20 mouse cellular contexts compared by ENCODE assay signal in genomic region chr4:63158192-63158591, GRCm38 (mm10). TPM values are rescaled to one million over a fixed set of nuclear protein-coding genes. Genes with fewer than 3 reads are reported as not detected.
A peak's percentile ranks its signal among the peaks of the same experiment; 100 is the strongest.
DNase-seq lines count a peak whose midpoint lies in the region; ATAC-seq and TF ChIP-seq lines count a peak whose summit lies in the region.
"Had no signal": no experiment of that assay in that cellular context is flagged by ENCODE, and none has a peak within 500 bp of the region (broad histone marks: within the 10 kb centered on the region; RNA-seq: fewer than 3 reads in every experiment).

No protein-coding gene starts in this region.

- WGBS in embryonic facial prominence, embryonic 11.5 days, result 81% methylated on average over 7 of the region's 7 CpGs
- 88% methylated on average over 7 of the region's 7 CpGs for WGBS in embryonic facial prominence, embryonic 10.5 days
- 57% methylated on average over 7 of the region's 7 CpGs for WGBS in liver, adult 2 months
- WGBS in midbrain, embryonic 15.5 days, result 92% methylated on average over 7 of the region's 7 CpGs
- 92% methylated on average over 7 of the region's 7 CpGs for WGBS in midbrain, postnatal 0 days
- WGBS in kidney, embryonic 16.5 days, result 82% methylated on average over 7 of the region's 7 CpGs

- DNase-seq in embryonic facial prominence, embryonic 11.5 days (ENCODE audit: low spot score), result no peak
- no peak for DNase-seq in embryonic facial prominence, embryonic 10.5 days (ENCODE audit: low spot score)
- DNase-seq in liver, adult 2 months (ENCODE audit: extremely low read depth, low read depth, low spot score), result peak; percentile 43
- no peak for DNase-seq in liver
- DNase-seq in midbrain, postnatal 0 days (ENCODE audit: low spot score), result no peak
- no peak for DNase-seq in T-cell, adult 2 months (ENCODE audit: low spot score)

- 0 out of 2 replicates have a peak, but pooled peaks have one; percentile 10 for ATAC-seq in embryonic facial prominence, embryonic 11.5 days (replicated peaks; ENCODE audit: insufficient number of reproducible peaks, low FRiP score, low TSS enrichment, low read depth)
- ATAC-seq in midbrain, embryonic 15.5 days (replicated peaks), result peak; percentile 18; the same call in 1 of the 2 replicates
- no peak for ATAC-seq in midbrain, postnatal 0 days (ENCODE audit: low FRiP score)
- ATAC-seq in kidney, embryonic 16.5 days (ENCODE audit: low FRiP score, low TSS enrichment), result no peak

- no peak overlapping the region for H3K9ac ChIP-seq in embryonic facial prominence, embryonic 11.5 days (replicated peaks; ENCODE audit: low read length)
- no peak overlapping the region for H3K9ac ChIP-seq in liver, adult 2 months (ENCODE audit: low read depth, low read length)
- H3K9ac ChIP-seq in midbrain, embryonic 15.5 days, result no peak overlapping the region
- H3K9ac ChIP-seq in midbrain, postnatal 0 days (replicated peaks; ENCODE audit: low read length, poor library complexity, severe bottlenecking), result no peak overlapping the region
- H3K9ac ChIP-seq in kidney, embryonic 16.5 days (replicated peaks; ENCODE audit: low read length), result no peak overlapping the region
- H3K9ac ChIP-seq: liver, embryonic 14.5 days had no signal

- H3K27ac ChIP-seq in embryonic facial prominence, embryonic 11.5 days (replicated peaks; ENCODE audit: low read depth, low read length), result no peak overlapping the region
- H3K27ac ChIP-seq in embryonic facial prominence, embryonic 10.5 days (replicated peaks), result no peak overlapping the region
- H3K27ac ChIP-seq in liver, adult 2 months (replicated peaks; ENCODE audit: insufficient read depth, low read depth, low read length), result peak overlapping the region; percentile 99
- H3K27ac ChIP-seq in midbrain, embryonic 15.5 days, result no peak overlapping the region
- H3K27ac ChIP-seq in midbrain, postnatal 0 days (ENCODE audit: low read depth, low read length), result no peak overlapping the region
- H3K27ac ChIP-seq in kidney, embryonic 16.5 days (ENCODE audit: low read length), result peak overlapping the region; percentile 17; the same call in 1 of the 2 replicates
- H3K27ac ChIP-seq: hindbrain, embryonic 10.5 days; hindbrain, postnatal 0 days; layer of hippocampus, adult 2 months; liver, embryonic 14.5 days had no signal

- TF ChIP-seq POLR2A in liver, adult 2 months (IDR thresholded peaks at IDR 0.05; ENCODE audit: extremely low read depth, insufficient read depth, low read length), result no peak

- no peak overlapping the region for H3K4me3 ChIP-seq in embryonic facial prominence, embryonic 11.5 days (ENCODE audit: low read depth, low read length)
- H3K4me3 ChIP-seq in embryonic facial prominence, embryonic 10.5 days, result no peak overlapping the region
- H3K4me3 ChIP-seq in liver, adult 2 months (ENCODE audit: insufficient read depth, low read depth, low read length), result no peak overlapping the region
- H3K4me3 ChIP-seq in midbrain, embryonic 15.5 days, result no peak overlapping the region
- H3K4me3 ChIP-seq in midbrain, postnatal 0 days (ENCODE audit: low read depth, low read length), result no peak overlapping the region
- no peak overlapping the region for H3K4me3 ChIP-seq in kidney, embryonic 16.5 days (ENCODE audit: low read length)
- H3K4me3 ChIP-seq: heart, embryonic 10.5 days; hindbrain, embryonic 10.5 days; layer of hippocampus, adult 2 months; limb, embryonic 10.5 days had no signal

- no peak overlapping the region for H3K4me2 ChIP-seq in embryonic facial prominence, embryonic 11.5 days (ENCODE audit: low read depth, low read length)
- H3K4me2 ChIP-seq in midbrain, embryonic 15.5 days, result no peak overlapping the region
- no peak overlapping the region for H3K4me2 ChIP-seq in midbrain, postnatal 0 days (ENCODE audit: low read depth, low read length, poor library complexity, severe bottlenecking)
- H3K4me2 ChIP-seq in kidney, embryonic 16.5 days (replicated peaks; ENCODE audit: low read depth, low read length), result no peak overlapping the region

- peaks cover 3% of the 10 kb centered on the region; the same call in 1 of the 2 replicates for H3K79me2 ChIP-seq in liver, adult 2 months (ENCODE audit: control insufficient read depth, insufficient read depth, low read length)

- H3K27me3 ChIP-seq in embryonic facial prominence, embryonic 11.5 days (ENCODE audit: control insufficient read depth, insufficient read depth, low read length), result no peaks in the 10 kb centered on the region
- H3K27me3 ChIP-seq in embryonic facial prominence, embryonic 10.5 days (replicated peaks; ENCODE audit: low read depth, poor library complexity, severe bottlenecking), result no peaks in the 10 kb centered on the region
- no peaks in the 10 kb centered on the region for H3K27me3 ChIP-seq in liver, adult 2 months (ENCODE audit: control insufficient read depth, insufficient read depth, low read length)
- H3K27me3 ChIP-seq in midbrain, embryonic 15.5 days (replicated peaks), result no peaks in the 10 kb centered on the region
- H3K27me3 ChIP-seq in midbrain, postnatal 0 days (ENCODE audit: insufficient read depth, low read length), result no peaks in the 10 kb centered on the region
- H3K27me3 ChIP-seq in kidney, embryonic 16.5 days (ENCODE audit: insufficient read depth, low read length), result no peaks in the 10 kb centered on the region

- H3K36me3 ChIP-seq in embryonic facial prominence, embryonic 11.5 days (replicated peaks; ENCODE audit: control insufficient read depth, insufficient read depth, low read depth, low read length), result no peaks in the 10 kb centered on the region
- no peaks in the 10 kb centered on the region for H3K36me3 ChIP-seq in embryonic facial prominence, embryonic 10.5 days (replicated peaks)
- no peaks in the 10 kb centered on the region for H3K36me3 ChIP-seq in liver, adult 2 months (ENCODE audit: control insufficient read depth, insufficient read depth, low read length)
- H3K36me3 ChIP-seq in midbrain, embryonic 15.5 days (replicated peaks), result no peaks in the 10 kb centered on the region
- no peaks in the 10 kb centered on the region for H3K36me3 ChIP-seq in midbrain, postnatal 0 days (ENCODE audit: insufficient read depth, low read length)
- no peaks in the 10 kb centered on the region for H3K36me3 ChIP-seq in kidney, embryonic 16.5 days (ENCODE audit: insufficient read depth, low read length)
- H3K36me3 ChIP-seq: heart, embryonic 10.5 days; hindbrain, embryonic 10.5 days; limb, embryonic 10.5 days had no signal

- TF ChIP-seq CTCF in liver, adult 2 months (IDR thresholded peaks at IDR 0.05; ENCODE audit: low read depth, low read length), result no peak
- no peak for TF ChIP-seq CTCF in midbrain, postnatal 0 days (IDR thresholded peaks at IDR 0.05)

- no peaks in the 10 kb centered on the region for H3K9me3 ChIP-seq in embryonic facial prominence, embryonic 11.5 days (replicated peaks; ENCODE audit: control insufficient read depth, low read length)
- no peaks in the 10 kb centered on the region for H3K9me3 ChIP-seq in embryonic facial prominence, embryonic 10.5 days
- no peaks in the 10 kb centered on the region for H3K9me3 ChIP-seq in midbrain, embryonic 15.5 days
- H3K9me3 ChIP-seq in midbrain, postnatal 0 days (ENCODE audit: low read length), result no peaks in the 10 kb centered on the region
- no peaks in the 10 kb centered on the region for H3K9me3 ChIP-seq in kidney, embryonic 16.5 days (ENCODE audit: low read length)
- H3K9me3 ChIP-seq: heart, embryonic 10.5 days; hindbrain, embryonic 10.5 days; limb, embryonic 10.5 days had no signal

- H3K4me1 ChIP-seq in embryonic facial prominence, embryonic 11.5 days (ENCODE audit: control insufficient read depth, insufficient read depth, low read length), result no peaks in the 10 kb centered on the region
- H3K4me1 ChIP-seq in embryonic facial prominence, embryonic 10.5 days, result no peaks in the 10 kb centered on the region
- peaks cover 32% of the 10 kb centered on the region for H3K4me1 ChIP-seq in liver, adult 2 months (ENCODE audit: control insufficient read depth, insufficient read depth, low read length)
- H3K4me1 ChIP-seq in midbrain, embryonic 15.5 days, result peaks cover 3% of the 10 kb centered on the region; the same call in 1 of the 2 replicates
- no peaks in the 10 kb centered on the region for H3K4me1 ChIP-seq in midbrain, postnatal 0 days (ENCODE audit: insufficient read depth, low read length)
- H3K4me1 ChIP-seq in kidney, embryonic 16.5 days (ENCODE audit: insufficient read depth, low read length), result peaks cover 9% of the 10 kb centered on the region; the same call in 1 of the 2 replicates
- H3K4me1 ChIP-seq: hindbrain, embryonic 10.5 days; limb, embryonic 10.5 days had no signal

RNA-seq across cellular contexts. Expression of gene Ambp, which starts 3.6 kb away (rescaled TPM):
- polyA plus RNA-seq in embryonic facial prominence, embryonic 11.5 days (2014; fragmentation: Nextera tagmentation; extraction: Ambion mirVana), result 0.39 and 0.55 TPM in 2 replicates
- polyA plus RNA-seq in embryonic facial prominence, embryonic 10.5 days (2016; fragmentation: Nextera tagmentation; extraction: Ambion mirVana), result not detected in 2 replicates
- total RNA-seq in liver, adult 2 months (2014; rRNA removed), result 3,181 and 3,254 TPM in 2 replicates
- 2,073 and 2,202 TPM in 2 replicates for polyA plus RNA-seq in liver, adult 2 months (2012; rRNA removed)
- 0.26 and 2.8 TPM in 2 replicates for polyA plus RNA-seq in midbrain, embryonic 15.5 days (2015; fragmentation: Nextera tagmentation; extraction: Ambion mirVana)
- not detected in 2 replicates for total RNA-seq in midbrain, postnatal 0 days (2014; rRNA removed)
- polyA plus RNA-seq in midbrain, postnatal 0 days (2015; fragmentation: Nextera tagmentation; extraction: Ambion mirVana), result not detected in 2 replicates
- polyA plus RNA-seq in kidney, embryonic 16.5 days (2015; fragmentation: Nextera tagmentation; extraction: Ambion mirVana), result 5.9 and 8.3 TPM in 2 replicates
- total RNA-seq: granulocyte monocyte progenitor cell, adult 5-6 weeks; hindbrain, postnatal 0 days; layer of hippocampus, adult 2 months; layer of hippocampus, postnatal 25 days; megakaryocyte, adult 5-6 weeks had no signal
- polyA plus RNA-seq: hindbrain, embryonic 10.5 days; hindbrain, postnatal 0 days had no signal

RNA-seq across cellular contexts. Expression of gene Kif12, which starts 13.7 kb away (rescaled TPM):
- not detected in 2 replicates for polyA plus RNA-seq in embryonic facial prominence, embryonic 11.5 days (2014; fragmentation: Nextera tagmentation; extraction: Ambion mirVana)
- not detected in 2 replicates for polyA plus RNA-seq in embryonic facial prominence, embryonic 10.5 days (2016; fragmentation: Nextera tagmentation; extraction: Ambion mirVana)
- total RNA-seq in liver, adult 2 months (2014; rRNA removed), result 0.27 and 0.28 TPM in 2 replicates
- 0.39 and 0.64 TPM in 2 replicates for polyA plus RNA-seq in liver, adult 2 months (2012; rRNA removed)
- 0.06 and 0.14 TPM in 2 replicates for polyA plus RNA-seq in midbrain, embryonic 15.5 days (2015; fragmentation: Nextera tagmentation; extraction: Ambion mirVana)
- 0.28 and 0.60 TPM in 2 replicates for total RNA-seq in midbrain, postnatal 0 days (2014; rRNA removed)
- 0.16 and 0.21 TPM in 2 replicates for polyA plus RNA-seq in midbrain, postnatal 0 days (2015; fragmentation: Nextera tagmentation; extraction: Ambion mirVana)
- 147 and 153 TPM in 2 replicates for polyA plus RNA-seq in kidney, embryonic 16.5 days (2015; fragmentation: Nextera tagmentation; extraction: Ambion mirVana)
- total RNA-seq: adrenal gland, postnatal 36 days; gastrocnemius, postnatal 10 days; granulocyte monocyte progenitor cell, adult 5-6 weeks; layer of hippocampus, adult 2 months; layer of hippocampus, postnatal 25 days; megakaryocyte, adult 5-6 weeks had no signal
- polyA plus RNA-seq: heart, postnatal 0 days had no signal

RNA-seq across cellular contexts. Expression of gene Col27a1, which starts 55.6 kb away (rescaled TPM):
- polyA plus RNA-seq in embryonic facial prominence, embryonic 11.5 days (2014; fragmentation: Nextera tagmentation; extraction: Ambion mirVana), result 4.5 and 4.9 TPM in 2 replicates
- polyA plus RNA-seq in embryonic facial prominence, embryonic 10.5 days (2016; fragmentation: Nextera tagmentation; extraction: Ambion mirVana), result 4.3 and 5.3 TPM in 2 replicates
- 1.7 and 2.2 TPM in 2 replicates for total RNA-seq in liver, adult 2 months (2014; rRNA removed)
- polyA plus RNA-seq in liver, adult 2 months (2012; rRNA removed), result 4.1 and 5.4 TPM in 2 replicates
- 2.2 and 3.1 TPM in 2 replicates for polyA plus RNA-seq in midbrain, embryonic 15.5 days (2015; fragmentation: Nextera tagmentation; extraction: Ambion mirVana)
- 3.9 and 4.8 TPM in 2 replicates for total RNA-seq in midbrain, postnatal 0 days (2014; rRNA removed)
- 0.85 and 0.88 TPM in 2 replicates for polyA plus RNA-seq in midbrain, postnatal 0 days (2015; fragmentation: Nextera tagmentation; extraction: Ambion mirVana)
- 7.3 and 7.8 TPM in 2 replicates for polyA plus RNA-seq in kidney, embryonic 16.5 days (2015; fragmentation: Nextera tagmentation; extraction: Ambion mirVana)

Comparison
In these comparisons a context has a peak if more than half of its experiments do, and no peak if none do; other contexts are left out.
1. ATAC-seq: peak in embryonic facial prominence, embryonic 11.5 days (single experiment) and midbrain, embryonic 15.5 days (single experiment); none in midbrain, postnatal 0 days (single experiment) and kidney, embryonic 16.5 days (single experiment).
2. H3K27ac ChIP-seq: peak in liver, adult 2 months (single experiment) and kidney, embryonic 16.5 days (single experiment); none in embryonic facial prominence, embryonic 11.5 days (single experiment), embryonic facial prominence, embryonic 10.5 days (single experiment), midbrain, embryonic 15.5 days (single experiment) and midbrain, postnatal 0 days (single experiment).
3. RNA of gene Ambp, which starts 3.6 kb away (polyA plus RNA-seq): 2,073 to 2,202 TPM in liver, adult 2 months; 5.9 to 8.3 TPM in kidney, embryonic 16.5 days, 0.39 to 0.55 TPM in embryonic facial prominence, embryonic 11.5 days, 0.26 to 2.8 TPM in midbrain, embryonic 15.5 days, not detected in embryonic facial prominence, embryonic 10.5 days and not detected in midbrain, postnatal 0 days; every median in the first group is over 100 times any median in the second.
4. RNA of gene Kif12, which starts 13.7 kb away (polyA plus RNA-seq): 147 to 153 TPM in kidney, embryonic 16.5 days; 0.39 to 0.64 TPM in liver, adult 2 months, 0.16 to 0.21 TPM in midbrain, postnatal 0 days, 0.06 to 0.14 TPM in midbrain, embryonic 15.5 days, not detected in embryonic facial prominence, embryonic 11.5 days and not detected in embryonic facial prominence, embryonic 10.5 days; every median in the first group is over 10 times any median in the second.